ENCODE assay signal across 11 mouse cellular contexts in genomic region chr7:97695441-97695840, GRCm38 (mm10). TPM values are rescaled to one million over a fixed set of nuclear protein-coding genes. Genes with fewer than 3 reads are reported as not detected.
A peak's percentile ranks its signal among the peaks of the same experiment; 100 is the strongest.
DNase-seq lines count a peak whose midpoint lies in the region; ATAC-seq and TF ChIP-seq lines count a peak whose summit lies in the region.
"Had no signal": no experiment of that assay in that cellular context is flagged by ENCODE, and none has a peak within 500 bp of the region (broad histone marks: within the 10 kb centered on the region; RNA-seq: fewer than 3 reads in every experiment).

No protein-coding gene starts in this region.

- DNase-seq in kidney, postnatal 14 days: no peak
- no peak for DNase-seq in cerebellum, adult 2 months
- DNase-seq in Muller cell, postnatal 12 days (ENCODE audit: inconsistent ontology term): no peak
- DNase-seq in cerebellum, adult 8-10 months: no peak
- DNase-seq: kidney, adult 9 months had no signal

- H3K27me3 ChIP-seq in kidney, embryonic 16.5 days (ENCODE audit: insufficient read depth, low read length): no peaks in the 10 kb centered on the region
- no peaks in the 10 kb centered on the region for H3K27me3 ChIP-seq in E14TG2a.4 (ENCODE audit: insufficient read depth, low read length)
- no peaks in the 10 kb centered on the region for H3K27me3 ChIP-seq in forebrain, embryonic 13.5 days
- no peaks in the 10 kb centered on the region for H3K27me3 ChIP-seq in limb, embryonic 15.5 days
- H3K27me3 ChIP-seq in cerebellum, adult 2 months (ENCODE audit: control insufficient read depth, insufficient read depth, low read length): no peaks in the 10 kb centered on the region
- H3K27me3 ChIP-seq: embryonic facial prominence, embryonic 12.5 days had no signal

- ATAC-seq in kidney, embryonic 16.5 days (ENCODE audit: low FRiP score, low TSS enrichment): no peak
- no peak for ATAC-seq in forebrain, embryonic 13.5 days
- ATAC-seq in limb, embryonic 15.5 days (ENCODE audit: insufficient number of reproducible peaks, low FRiP score, low TSS enrichment, low read depth): no peak

- H3K27ac ChIP-seq in kidney, embryonic 16.5 days (ENCODE audit: low read length): no peak overlapping the region
- H3K27ac ChIP-seq in forebrain, embryonic 13.5 days: no peak overlapping the region
- H3K27ac ChIP-seq in limb, embryonic 15.5 days: no peak overlapping the region
- H3K27ac ChIP-seq in cerebellum, adult 2 months (ENCODE audit: insufficient read depth, low read length): no peak overlapping the region

- peaks cover 12% of the 10 kb centered on the region for H3K4me1 ChIP-seq in kidney, embryonic 16.5 days (ENCODE audit: insufficient read depth, low read length)
- H3K4me1 ChIP-seq in E14TG2a.4 (replicated peaks; ENCODE audit: low read depth, low read length): peaks cover 36% of the 10 kb centered on the region
- peaks cover 19% of the 10 kb centered on the region for H3K4me1 ChIP-seq in forebrain, embryonic 13.5 days
- H3K4me1 ChIP-seq in limb, embryonic 15.5 days: peaks cover 6% of the 10 kb centered on the region
- H3K4me1 ChIP-seq in cerebellum, adult 2 months (ENCODE audit: control insufficient read depth, insufficient read depth, low read length): peaks cover 3% of the 10 kb centered on the region; the same call in 1 of the 2 replicates

- TF ChIP-seq POLR2A in cerebellum, adult 2 months (IDR thresholded peaks at IDR 0.05; ENCODE audit: borderline replicate concordance, insufficient read depth, low read length): no peak

- no peak overlapping the region for H3K4me3 ChIP-seq in kidney, embryonic 16.5 days (ENCODE audit: low read length)
- peak overlapping the region; percentile 95; the same call in 1 of the 2 replicates for H3K4me3 ChIP-seq in E14TG2a.4 (replicated peaks; ENCODE audit: low read length)
- no peak overlapping the region for H3K4me3 ChIP-seq in forebrain, embryonic 13.5 days
- no peak overlapping the region for H3K4me3 ChIP-seq in limb, embryonic 15.5 days
- H3K4me3 ChIP-seq in cerebellum, adult 2 months (replicated peaks; ENCODE audit: insufficient read depth, low read depth, low read length): no peak overlapping the region

- no peak overlapping the region; the same call in 1 of the 2 replicates for H3K9ac ChIP-seq in kidney, embryonic 16.5 days (replicated peaks; ENCODE audit: low read length)
- H3K9ac ChIP-seq in forebrain, embryonic 13.5 days: no peak overlapping the region
- no peak overlapping the region for H3K9ac ChIP-seq in limb, embryonic 15.5 days

- H3K9me3 ChIP-seq in kidney, embryonic 16.5 days (ENCODE audit: low read length): peaks cover 6% of the 10 kb centered on the region
- H3K9me3 ChIP-seq in E14TG2a.4 (ENCODE audit: low read length): no peaks in the 10 kb centered on the region
- no peaks in the 10 kb centered on the region for H3K9me3 ChIP-seq in forebrain, embryonic 13.5 days (replicated peaks)
- H3K9me3 ChIP-seq in limb, embryonic 15.5 days: no peaks in the 10 kb centered on the region
- H3K9me3 ChIP-seq: embryonic facial prominence, embryonic 12.5 days; G1E had no signal

- H3K36me3 ChIP-seq in kidney, embryonic 16.5 days (ENCODE audit: insufficient read depth, low read length): peaks cover 15% of the 10 kb centered on the region
- peaks cover 13% of the 10 kb centered on the region; the same call in 1 of the 2 replicates for H3K36me3 ChIP-seq in E14TG2a.4 (ENCODE audit: insufficient read depth, low read length)
- H3K36me3 ChIP-seq in forebrain, embryonic 13.5 days (ENCODE audit: poor library complexity, severe bottlenecking): peaks cover 21% of the 10 kb centered on the region
- H3K36me3 ChIP-seq in limb, embryonic 15.5 days: peaks cover 12% of the 10 kb centered on the region

- 100% methylated on average over 1 of the region's 1 CpGs for WGBS in kidney, embryonic 16.5 days
- 89% methylated on average over 1 of the region's 1 CpGs for WGBS in forebrain, embryonic 13.5 days
- 95% methylated on average over 1 of the region's 1 CpGs for WGBS in limb, embryonic 15.5 days
- 100% methylated on average over 1 of the region's 1 CpGs for WGBS in cerebellum, adult 2 months

- H3K4me2 ChIP-seq in kidney, embryonic 16.5 days (replicated peaks; ENCODE audit: low read depth, low read length): peak overlapping the region; percentile 79; the same call in 1 of the 2 replicates
- peak overlapping the region; percentile 88 for H3K4me2 ChIP-seq in forebrain, embryonic 13.5 days
- 0 out of 2 replicates have a peak overlapping the region, but pooled peaks have one; percentile 52 for H3K4me2 ChIP-seq in limb, embryonic 15.5 days

- TF ChIP-seq CTCF in E14TG2a.4 (conservative IDR thresholded peaks at IDR 0.05; ENCODE audit: low read length): no peak
- TF ChIP-seq CTCF in cerebellum, adult 2 months (IDR thresholded peaks at IDR 0.05; ENCODE audit: borderline replicate concordance, insufficient read depth, low read depth, low read length): no peak

RNA-seq across cellular contexts. Expression of gene Clns1a, which starts 1.0 kb away (rescaled TPM):
- polyA plus RNA-seq in kidney, embryonic 16.5 days (2015; fragmentation: Nextera tagmentation; extraction: Ambion mirVana): 199 and 205 TPM in 2 replicates
- 224 and 235 TPM in 2 replicates for polyA plus RNA-seq in forebrain, embryonic 13.5 days (2015; fragmentation: Nextera tagmentation; extraction: Ambion mirVana)
- 175 and 177 TPM in 2 replicates for polyA plus RNA-seq in limb, embryonic 15.5 days (2015; fragmentation: Nextera tagmentation; extraction: Ambion mirVana)
- 85.0 and 91.3 TPM in 2 replicates for polyA plus RNA-seq in cerebellum, adult 2 months (2012; rRNA removed)

RNA-seq across cellular contexts. Expression of gene Aqp11, which starts 42.6 kb away (rescaled TPM):
- polyA plus RNA-seq in kidney, embryonic 16.5 days (2015; fragmentation: Nextera tagmentation; extraction: Ambion mirVana): 25.6 and 29.4 TPM in 2 replicates
- polyA plus RNA-seq in forebrain, embryonic 13.5 days (2015; fragmentation: Nextera tagmentation; extraction: Ambion mirVana): 5.9 and 6.8 TPM in 2 replicates
- 2.5 and 3.6 TPM in 2 replicates for polyA plus RNA-seq in limb, embryonic 15.5 days (2015; fragmentation: Nextera tagmentation; extraction: Ambion mirVana)
- 13.9 and 14.4 TPM in 2 replicates for polyA plus RNA-seq in cerebellum, adult 2 months (2012; rRNA removed)
